Mouse (Mus musculus): Measurements from ENCODE around the gene Gm12184.
A peak's percentile ranks its signal among the peaks of the same experiment; 100 is the strongest.
"Not testable (repeated sequence)": the region's sequence is repeated elsewhere in the genome, so short reads cannot be mapped to it uniquely, and the experiment has no call there.

The Gm12184 gene

GRCm38 (mm10) chr11:48822768-48823512 lies 3.5 kb downstream of the Gm12184 start:
- DNase-seq (ENCODE audit: low read depth, low spot score), result no peak

GRCm38 (mm10) chr11:48821299-48821698 lies 5.2 kb downstream of the Gm12184 start:
- DNase-seq (ENCODE audit: low read depth, low spot score), result not testable (repeated sequence)

- no peak for DNase-seq (ENCODE audit: low read depth, low spot score)
These were observed 6.2 kb downstream of the Gm12184 start for GRCm38 (mm10) chr11:48820308-48820674.

- DNase-seq (ENCODE audit: low read depth, low spot score), result no peak
These were observed 6.7 kb downstream of the Gm12184 start for GRCm38 (mm10) chr11:48819614-48820307.

- DNase-seq (ENCODE audit: low read depth, low spot score), result peak; percentile 97
These were observed 8.1 kb downstream of the Gm12184 start for GRCm38 (mm10) chr11:48818346-48818745.

GRCm38 (mm10) chr11:48817794-48818193 lies 8.7 kb downstream of the Gm12184 start:
- DNase-seq (ENCODE audit: low read depth, low spot score), result no peak

GRCm38 (mm10) chr11:48816800-48817665 lies 9.4 kb downstream of the Gm12184 start, which contains the start of gene Trim41:
Trim41 (minus strand) TSS chr11:48817353.
- DNase-seq (ENCODE audit: low read depth, low spot score), result peak; percentile 98

- DNase-seq (ENCODE audit: low read depth, low spot score), result peak; percentile 42
These were observed 10.1 kb downstream of the Gm12184 start for GRCm38 (mm10) chr11:48816281-48816781.

GRCm38 (mm10) chr11:48815851-48816250 lies 10.6 kb downstream of the Gm12184 start:
- DNase-seq (ENCODE audit: low read depth, low spot score), result no peak

- DNase-seq (ENCODE audit: low read depth, low spot score), result no peak
These were observed 12.7 kb downstream of the Gm12184 start for GRCm38 (mm10) chr11:48813782-48814181.

DNA sequence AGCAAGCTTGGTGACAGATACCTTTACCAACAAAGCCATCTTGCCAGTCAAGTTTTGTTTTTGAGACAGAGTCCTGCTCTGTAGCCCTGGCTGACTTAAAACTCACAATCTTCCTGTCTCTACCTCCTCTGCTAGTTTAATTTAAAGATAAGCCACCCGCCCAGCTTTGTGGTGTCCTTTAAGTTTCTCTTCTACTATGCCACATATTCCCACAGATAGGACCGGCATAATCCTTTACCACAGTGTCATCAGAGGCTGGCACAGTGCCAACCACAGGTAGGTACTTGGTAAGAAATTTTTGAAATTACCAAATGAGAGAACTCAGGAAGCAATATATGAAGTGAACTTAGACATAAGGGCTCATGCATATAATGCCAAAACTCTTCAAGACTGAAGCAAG lies 16.3 kb downstream of the Gm12184 start:
- no peak for DNase-seq (ENCODE audit: low read depth, low spot score)

GRCm38 (mm10) chr11:48809434-48809830 lies 17.0 kb downstream of the Gm12184 start:
- DNase-seq (ENCODE audit: low read depth, low spot score), result no peak

DNA sequence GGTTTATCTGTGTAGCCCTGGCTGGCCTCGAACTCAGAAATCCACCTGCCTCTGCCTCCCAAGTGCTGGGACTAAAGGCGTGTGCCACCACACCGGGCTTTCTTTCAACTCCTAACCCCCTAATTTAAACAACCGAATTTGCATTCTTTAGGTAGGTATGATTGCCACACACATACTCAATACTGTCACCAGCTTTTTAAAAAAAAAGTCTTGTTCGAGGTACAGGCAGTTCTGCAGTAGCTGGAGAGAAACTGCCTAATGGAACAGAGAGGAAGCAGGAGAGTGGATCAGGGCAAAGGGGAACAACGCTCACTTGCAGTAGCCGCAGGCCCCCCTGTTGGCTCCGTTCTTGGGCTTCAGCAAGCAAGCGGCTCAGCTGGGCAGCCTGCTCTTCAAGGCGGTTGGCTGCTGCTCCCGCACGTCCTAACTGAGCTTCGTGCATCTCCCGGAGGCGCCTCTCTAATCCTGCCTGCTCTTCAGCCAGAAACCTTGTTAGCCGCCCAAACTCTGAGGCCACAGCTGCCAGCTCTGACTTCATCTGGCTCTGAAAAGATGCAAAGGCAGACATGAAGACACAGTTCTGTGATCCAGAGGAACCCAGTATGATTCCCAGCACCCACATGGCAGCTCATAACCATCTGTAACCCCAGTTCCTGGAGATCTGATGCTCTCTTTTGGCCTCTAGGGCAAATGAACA lies 17.6 kb downstream of the Gm12184 start:
- no peak for DNase-seq (ENCODE audit: low read depth, low spot score)

DNA sequence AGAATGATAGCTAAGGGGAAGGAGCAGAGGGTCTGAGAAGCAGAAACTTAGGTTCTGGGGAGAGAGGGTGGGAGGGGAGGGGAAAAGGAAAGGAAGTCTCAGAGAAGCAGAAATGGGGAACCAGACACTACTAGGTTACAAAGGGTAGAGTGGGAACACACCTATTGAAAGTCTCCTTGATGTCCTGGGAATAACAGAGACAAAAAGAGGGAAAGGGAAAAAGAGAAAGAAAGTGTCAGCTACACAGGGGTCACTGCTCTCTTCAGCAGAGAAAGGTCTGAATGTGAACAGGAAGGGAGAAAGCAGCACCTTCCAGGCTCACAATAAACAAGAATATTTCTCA lies 18.2 kb downstream of the Gm12184 start:
- no peak for DNase-seq (ENCODE audit: low read depth, low spot score)

GRCm38 (mm10) chr11:48807563-48808303 lies 18.7 kb downstream of the Gm12184 start:
- DNase-seq (ENCODE audit: low read depth, low spot score), result no peak

- DNase-seq (ENCODE audit: low read depth, low spot score), result no peak
These were observed 19.4 kb downstream of the Gm12184 start for GRCm38 (mm10) chr11:48806856-48807562.

DNA sequence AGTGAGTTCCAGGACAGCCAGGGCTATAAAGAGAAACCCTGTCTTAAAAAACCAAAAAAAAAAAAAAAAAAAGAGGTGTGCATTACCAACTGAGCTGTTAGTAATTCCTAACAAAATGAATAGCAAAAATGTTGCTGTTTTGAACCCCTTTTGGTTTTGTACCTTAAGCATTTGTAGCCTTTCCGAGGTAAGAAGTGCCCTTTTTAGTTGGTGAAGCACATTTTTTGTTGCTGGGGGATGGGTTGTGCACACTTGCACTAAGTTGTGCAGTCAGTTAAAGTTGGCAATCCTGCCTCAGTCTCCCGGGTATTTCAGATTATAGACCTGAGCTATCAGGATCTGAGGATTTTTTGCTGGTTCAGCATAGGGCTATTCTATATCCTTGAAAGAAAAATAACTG lies 21.5 kb downstream of the Gm12184 start:
- no peak for DNase-seq (ENCODE audit: low read depth, low spot score)

GRCm38 (mm10) chr11:48803988-48804387 lies 22.5 kb downstream of the Gm12184 start:
- no peak for DNase-seq (ENCODE audit: low read depth, low spot score)

DNA sequence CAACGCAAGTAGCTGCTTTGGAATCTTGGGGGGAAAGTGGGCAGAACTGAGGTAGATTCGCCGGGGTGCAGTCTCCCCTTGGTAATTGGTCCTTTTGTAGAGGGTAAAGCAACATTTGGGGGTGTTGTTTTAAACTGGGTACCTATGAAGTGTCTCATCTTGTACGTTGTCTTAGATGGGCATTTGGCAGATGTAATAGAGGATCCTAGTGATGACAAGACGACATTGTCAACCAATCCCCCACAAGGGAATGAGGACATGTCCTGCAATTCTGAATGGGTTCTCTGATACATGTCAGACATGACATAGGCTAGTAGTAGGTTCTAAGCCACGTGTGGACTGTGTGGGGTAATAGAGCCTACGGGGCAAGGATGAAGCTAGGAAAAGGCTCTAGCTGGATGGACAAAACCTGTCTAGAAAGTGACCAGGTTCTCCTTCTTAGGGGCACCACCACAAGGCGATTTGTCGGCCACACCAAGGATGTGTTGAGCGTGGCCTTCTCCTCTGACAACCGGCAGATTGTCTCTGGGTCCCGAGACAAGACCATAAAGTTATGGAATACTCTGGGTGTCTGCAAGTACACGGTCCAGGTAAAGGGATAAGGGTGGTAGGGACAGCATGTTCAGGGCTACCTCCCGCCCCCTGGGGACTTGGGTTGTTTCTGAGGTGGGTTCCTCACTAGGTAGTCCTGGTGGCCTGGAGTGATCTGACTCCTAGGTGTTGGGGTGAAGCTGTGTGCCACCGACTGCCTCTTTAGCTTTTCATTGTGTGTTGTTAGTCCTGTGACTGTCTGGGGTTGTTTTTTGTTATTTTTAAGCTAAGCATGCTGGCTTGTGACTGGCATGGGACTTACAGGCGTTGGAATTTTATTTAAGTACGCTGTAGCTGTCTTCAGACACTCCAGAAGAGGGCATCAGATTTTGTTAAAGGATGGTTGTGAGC lies 24.4 kb downstream of the Gm12184 start:
- no peak for DNase-seq (ENCODE audit: low read depth, low spot score)

Measured in forelimb bud, embryonic 11.5 days (tissue).